Mouse (Mus musculus): ENCODE measurements around the gene Sprr1b. TPM values are rescaled to one million over a fixed set of nuclear protein-coding genes. Genes with fewer than 3 reads are reported as not detected.

The Sprr1b gene
- total and polyA plus RNA-seq, 2 experiments from 2014 or later, result 0.18 TPM; not detected in 1

GRCm38 (mm10) chr3:92458620-92459019 is 20.0 kb upstream of the Sprr1b start, which contains the start of gene Sprr3:
Gene Sprr3 (minus strand): TSS chr3:92458720.
- Histone ChIP-seq H3K27ac (no peak within 1 kb of the TSS), H3K4me2 (ENCODE audit: low read depth, low read length) (no peak within 1 kb of the TSS), H3K9ac (replicated peaks; ENCODE audit: low read length) (no peak within 1 kb of the TSS), H3K36me3 (ENCODE audit: insufficient read depth, low read length) (no peaks in the 10 kb centered on the region), H3K4me3 (ENCODE audit: low read length) (no peak within 1 kb of the TSS), H3K27me3 (ENCODE audit: insufficient read depth, low read length) (no peaks in the 10 kb centered on the region), H3K9me3 (ENCODE audit: low read length) (no peaks in the 10 kb centered on the region), H3K4me1 (ENCODE audit: insufficient read depth, low read length) (no peaks in the 10 kb centered on the region)
- WGBS, result 61% methylated on average over 2 of the region's 2 CpGs
- TF ChIP-seq CTCF (IDR thresholded peaks at IDR 0.05; ENCODE audit: low read depth), result no peak
- no peak for DNase-seq (ENCODE audit: low spot score)
- ATAC-seq, result no peak

GRCm38 (mm10) chr3:92455151-92455550 is 16.6 kb upstream of the Sprr1b start:
- 90% methylated on average over 5 of the region's 5 CpGs for WGBS
- H3K27ac ChIP-seq, result no peak overlapping the region
- no peak overlapping the region for H3K9ac ChIP-seq (replicated peaks; ENCODE audit: low read length)
- H3K9me3 ChIP-seq (ENCODE audit: low read length), result no peaks in the 10 kb centered on the region
- DNase-seq (ENCODE audit: low spot score) (no peak), ATAC-seq (no peak)
- no peak overlapping the region for H3K4me2 ChIP-seq (ENCODE audit: low read depth, low read length)
- no peaks in the 10 kb centered on the region for H3K36me3 ChIP-seq (ENCODE audit: insufficient read depth, low read length)
- H3K4me3 ChIP-seq (ENCODE audit: low read length), result no peak overlapping the region
- no peak for TF ChIP-seq CTCF (IDR thresholded peaks at IDR 0.05; ENCODE audit: low read depth)
- no peaks in the 10 kb centered on the region for H3K4me1 ChIP-seq (ENCODE audit: insufficient read depth, low read length)
- no peaks in the 10 kb centered on the region for H3K27me3 ChIP-seq (ENCODE audit: insufficient read depth, low read length)

- Histone ChIP-seq H3K9me3 (ENCODE audit: low read length) (no peaks in the 10 kb centered on the region), H3K27ac (no peak overlapping the region), H3K27me3 (ENCODE audit: insufficient read depth, low read length) (no peaks in the 10 kb centered on the region), H3K4me2 (ENCODE audit: low read depth, low read length) (no peak overlapping the region), H3K36me3 (ENCODE audit: insufficient read depth, low read length) (no peaks in the 10 kb centered on the region), H3K9ac (replicated peaks; ENCODE audit: low read length) (no peak overlapping the region), H3K4me3 (ENCODE audit: low read length) (no peak overlapping the region), H3K4me1 (ENCODE audit: insufficient read depth, low read length) (no peaks in the 10 kb centered on the region)
- no peak for TF ChIP-seq CTCF (IDR thresholded peaks at IDR 0.05; ENCODE audit: low read depth)
- no peak for ATAC-seq
- no peak for DNase-seq (ENCODE audit: low spot score)
- WGBS, result 85% methylated on average over 3 of the region's 3 CpGs
These were observed 1.6 kb upstream of the Sprr1b start for GRCm38 (mm10) chr3:92440177-92440576.

GRCm38 (mm10) chr3:92432282-92432681 is 6.3 kb downstream of the Sprr1b start, which contains the start of gene Sprr2k:
Gene Sprr2k (plus strand): TSS chr3:92432582.
- no peak within 1 kb of the TSS for H3K9ac ChIP-seq (replicated peaks; ENCODE audit: low read length)

GRCm38 (mm10) chr3:92429323-92429722 is 9.3 kb downstream of the Sprr1b start, which contains the start of gene Gm9774:
Gene Gm9774 (minus strand): TSS chr3:92429423.
- no peaks in the 10 kb centered on the region for H3K27me3 ChIP-seq (ENCODE audit: insufficient read depth, low read length)
- H3K36me3 ChIP-seq (ENCODE audit: insufficient read depth, low read length), result no peaks in the 10 kb centered on the region
- no peaks in the 10 kb centered on the region for H3K4me1 ChIP-seq (ENCODE audit: insufficient read depth, low read length)
- no peak within 1 kb of the TSS for H3K9ac ChIP-seq (replicated peaks; ENCODE audit: low read length)
- no peak for TF ChIP-seq CTCF (IDR thresholded peaks at IDR 0.05; ENCODE audit: low read depth)
- H3K4me2 ChIP-seq (ENCODE audit: low read depth, low read length), result no peak within 1 kb of the TSS
- ATAC-seq (no peak), DNase-seq (ENCODE audit: low spot score) (no peak)
- 97% methylated on average over 6 of the region's 6 CpGs for WGBS
- H3K27ac ChIP-seq, result no peak within 1 kb of the TSS
- no peak within 1 kb of the TSS for H3K4me3 ChIP-seq (ENCODE audit: low read length)
- no peaks in the 10 kb centered on the region for H3K9me3 ChIP-seq (ENCODE audit: low read length)

More at GRCm38 (mm10) chr3:92432282-92432681, 6.3 kb downstream of the Sprr1b start, which contains the start of gene Sprr2k:
- H3K4me3 ChIP-seq (ENCODE audit: low read length), result no peak within 1 kb of the TSS
- H3K9me3 ChIP-seq (ENCODE audit: low read length), result no peaks in the 10 kb centered on the region
- H3K4me1 ChIP-seq (ENCODE audit: insufficient read depth, low read length), result no peaks in the 10 kb centered on the region
- TF ChIP-seq CTCF (IDR thresholded peaks at IDR 0.05; ENCODE audit: low read depth), result no peak
- no peak within 1 kb of the TSS for H3K27ac ChIP-seq
- 92% methylated on average over 2 of the region's 2 CpGs for WGBS
- no peaks in the 10 kb centered on the region for H3K27me3 ChIP-seq (ENCODE audit: insufficient read depth, low read length)
- H3K4me2 ChIP-seq (ENCODE audit: low read depth, low read length), result no peak within 1 kb of the TSS
- DNase-seq (ENCODE audit: low spot score) (no peak), ATAC-seq (no peak)
- H3K36me3 ChIP-seq (ENCODE audit: insufficient read depth, low read length), result no peaks in the 10 kb centered on the region

GRCm38 (mm10) chr3:92417782-92418181 is 20.8 kb downstream of the Sprr1b start, which contains the start of gene Sprr2j-ps:
Gene Sprr2j-ps (plus strand): TSS chr3:92418082.
- no peak within 1 kb of the TSS for H3K4me2 ChIP-seq (ENCODE audit: low read depth, low read length)
- no peak for ATAC-seq
- WGBS, result 93% methylated on average over 2 of the region's 2 CpGs
- H3K4me1 ChIP-seq (ENCODE audit: insufficient read depth, low read length), result no peaks in the 10 kb centered on the region
- H3K9me3 ChIP-seq (ENCODE audit: low read length), result no peaks in the 10 kb centered on the region
- H3K4me3 ChIP-seq (ENCODE audit: low read length), result no peak within 1 kb of the TSS
- H3K36me3 ChIP-seq (ENCODE audit: insufficient read depth, low read length), result no peaks in the 10 kb centered on the region
- TF ChIP-seq CTCF (IDR thresholded peaks at IDR 0.05; ENCODE audit: low read depth), result no peak
- no peak for DNase-seq (ENCODE audit: low spot score)
- H3K27me3 ChIP-seq (ENCODE audit: insufficient read depth, low read length), result no peaks in the 10 kb centered on the region
- no peak within 1 kb of the TSS for H3K27ac ChIP-seq
- H3K9ac ChIP-seq (replicated peaks; ENCODE audit: low read length), result no peak within 1 kb of the TSS

- H3K4me1 ChIP-seq (ENCODE audit: insufficient read depth, low read length), result no peaks in the 10 kb centered on the region
- DNase-seq (ENCODE audit: low spot score) (no peak), ATAC-seq (no peak)
- H3K4me3 ChIP-seq (ENCODE audit: low read length), result no peak within 1 kb of the TSS
- H3K9ac ChIP-seq (replicated peaks; ENCODE audit: low read length), result no peak within 1 kb of the TSS
- 95% methylated on average over 2 of the region's 2 CpGs for WGBS
- H3K36me3 ChIP-seq (ENCODE audit: insufficient read depth, low read length), result no peaks in the 10 kb centered on the region
- H3K27ac ChIP-seq, result no peak within 1 kb of the TSS
- TF ChIP-seq CTCF (IDR thresholded peaks at IDR 0.05; ENCODE audit: low read depth), result no peak
- H3K27me3 ChIP-seq (ENCODE audit: insufficient read depth, low read length), result no peaks in the 10 kb centered on the region
- no peaks in the 10 kb centered on the region for H3K9me3 ChIP-seq (ENCODE audit: low read length)
- no peak within 1 kb of the TSS for H3K4me2 ChIP-seq (ENCODE audit: low read depth, low read length)
These were observed 30.9 kb downstream of the Sprr1b start, which contains the start of gene Sprr2i for GRCm38 (mm10) chr3:92407691-92408090. Gene Sprr2i (plus strand): TSS chr3:92407991.

All from hindbrain, postnatal 0 days (tissue).